Mouse (Mus musculus): ENCODE results near the gene Gas7.

- TF ChIP-seq GATA1 (IDR thresholded peaks at IDR 0.05; ENCODE audit: borderline replicate concordance, low read length) (no peak), FLI1 (IDR thresholded peaks at IDR 0.05; ENCODE audit: low read length) (no peak)
Observed at GRCm38 (mm10) chr11:67467132-67467531, 11.9 kb downstream of the Gas7 start.

Data from megakaryocyte, embryonic 14.5 days (primary cell).